Mouse (Mus musculus): ENCODE results near the gene Tfpt.

GRCm38 (mm10) chr7:3674507-3675227, 44.9 kb upstream of the Tfpt start:
- TF ChIP-seq CTCF (conservative IDR thresholded peaks at IDR 0.05; ENCODE audit: low read length) (peak; percentile 90), NANOG (IDR thresholded peaks at IDR 0.05; ENCODE audit: borderline replicate concordance, low read length) (no peak)
